Mouse (Mus musculus) brain, embryonic 14.5 days (tissue): ENCODE measurements at regions not wholly inside any gene's neighbourhood (a gene's known extent, or its start where the extent isn't known, plus 50 kb on each side); places are given as distances from the start of the nearest gene placed in this dataset.

ENCODE experiments used
- CTCF ChIP-seq: fragments of 200-500 bp; IDR thresholded peaks from 2 replicates; pipeline ENCODE4 v1.5.1; 2012; ENCODE audit warnings: inconsistent platforms, mild to moderate bottlenecking, moderate library complexity, borderline replicate concordance; ENCODE audit not compliant: insufficient read depth, insufficient read length; ENCODE audit errors: extremely low read depth
- POLR2A ChIP-seq: fragments of 200-500 bp; IDR thresholded peaks from 2 replicates; pipeline ENCODE4 v1.6.1; 2012; ENCODE audit warnings: mild to moderate bottlenecking, inconsistent platforms, borderline replicate concordance; ENCODE audit not compliant: poor library complexity, insufficient read depth, insufficient read length, severe bottlenecking; ENCODE audit errors: extremely low read depth

- TF ChIP-seq POLR2A (no peak), CTCF (no peak)
Observed at GRCm38 (mm10) chr2:161433816-161434215, 324.9 kb upstream of the Chd6 start.
